Mouse (Mus musculus): ENCODE data around the gene Gm10985. TPM values are rescaled to one million over a fixed set of nuclear protein-coding genes. Genes with fewer than 3 reads are reported as not detected.

Gene Gm10985
- polyA plus RNA-seq, 1 experiment from 2014 or later, result not detected

DNA sequence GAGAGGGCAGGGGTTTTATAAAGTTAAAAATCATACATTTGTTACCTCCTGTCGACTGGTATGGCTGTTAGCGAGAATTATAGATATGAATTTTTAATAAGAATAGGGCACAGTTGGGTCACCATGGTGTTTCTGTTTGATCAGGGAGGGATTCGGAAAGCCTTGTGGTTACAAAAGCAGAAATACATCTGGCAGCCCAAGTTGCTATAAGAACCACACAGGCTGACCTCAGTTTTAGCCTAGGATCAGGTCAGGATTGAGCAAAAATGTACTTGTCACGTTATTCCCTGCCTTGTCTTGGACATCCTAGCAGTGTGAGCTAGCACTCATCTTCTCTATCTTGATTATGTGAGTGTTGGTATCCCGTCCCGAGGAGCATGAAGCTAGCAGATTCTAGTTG, 25.6 kb downstream of the Gm10985 start:
- no peak for DNase-seq (ENCODE audit: low spot score)
- no peak overlapping the region for H3K27ac ChIP-seq
- H3K9me3 ChIP-seq (replicated peaks), result no peaks in the 10 kb centered on the region
- no peaks in the 10 kb centered on the region for H3K4me1 ChIP-seq
- no peaks in the 10 kb centered on the region for H3K27me3 ChIP-seq (ENCODE audit: low read depth, poor library complexity, severe bottlenecking)
- WGBS, result 81% methylated on average over 6 of the region's 6 CpGs
- no peak overlapping the region for H3K4me3 ChIP-seq
- H3K36me3 ChIP-seq, result no peaks in the 10 kb centered on the region

DNA sequence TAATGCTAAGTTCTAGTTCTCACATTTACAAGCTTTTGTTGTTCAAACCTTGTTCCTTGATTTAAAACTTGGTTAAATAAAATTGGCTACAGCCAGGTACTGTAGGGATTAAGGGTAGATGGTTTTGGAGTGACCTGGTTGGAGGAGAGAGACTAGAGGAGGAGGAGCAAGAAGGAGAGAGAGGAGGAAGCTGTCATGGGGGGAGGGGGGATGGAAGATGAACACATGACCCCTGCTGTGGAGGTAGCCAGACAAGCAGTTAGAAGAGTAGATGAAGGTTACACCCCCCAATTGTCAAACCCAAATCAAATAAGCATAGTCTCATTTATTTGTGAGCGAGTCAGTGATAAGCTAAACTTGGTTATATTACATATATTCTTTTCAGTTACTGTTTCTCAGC, 26.7 kb downstream of the Gm10985 start:
- H3K4me1 ChIP-seq, result no peaks in the 10 kb centered on the region
- no peak overlapping the region for H3K4me3 ChIP-seq
- no peak for DNase-seq (ENCODE audit: low spot score)
- WGBS, result 91% methylated on average over 1 of the region's 1 CpGs
- no peaks in the 10 kb centered on the region for H3K27me3 ChIP-seq (ENCODE audit: low read depth, poor library complexity, severe bottlenecking)
- no peaks in the 10 kb centered on the region for H3K36me3 ChIP-seq
- H3K27ac ChIP-seq, result no peak overlapping the region
- H3K9me3 ChIP-seq (replicated peaks), result no peaks in the 10 kb centered on the region

GRCm38 (mm10) chr3:53890619-53891540, 46.0 kb downstream of the Gm10985 start:
- H3K4me3 ChIP-seq, result no peak overlapping the region
- 89% methylated on average over 12 of the region's 12 CpGs for WGBS
- no peak overlapping the region for H3K27ac ChIP-seq
- no peaks in the 10 kb centered on the region for H3K36me3 ChIP-seq
- no peaks in the 10 kb centered on the region for H3K9me3 ChIP-seq (replicated peaks)
- DNase-seq (ENCODE audit: low spot score), result no peak
- no peaks in the 10 kb centered on the region for H3K27me3 ChIP-seq (ENCODE audit: low read depth, poor library complexity, severe bottlenecking)
- no peaks in the 10 kb centered on the region for H3K4me1 ChIP-seq

Other genes with a start within 250 kb of the Gm10985 start
- 2.9 and 3.7 TPM in 2 replicates for gene Frem2, start 187.7 kb upstream of the Gm10985 start, polyA plus RNA-seq (2016; fragmentation: Nextera tagmentation; extraction: Ambion mirVana)
- gene Ufm1, start 18.7 kb downstream of the Gm10985 start, polyA plus RNA-seq (2016; fragmentation: Nextera tagmentation; extraction: Ambion mirVana), result 89.9 and 92.1 TPM in 2 replicates

All from limb, embryonic 10.5 days (tissue).